Mouse (Mus musculus) adrenal gland, adult 8-10 months (tissue): ENCODE results near the gene Lta. TPM values are rescaled to one million over a fixed set of nuclear protein-coding genes. Genes with fewer than 3 reads are reported as not detected.

Experiments
- DNase-seq: peaks from one replicate; pipeline ENCODE4 v3.0.0; 2022
- total RNA-seq, 4 experiments: library from RNA; stranded (reverse); gene quantifications; 2 replicates each; pipeline ENCODE4 v1.2.4; 2022

Gene Lta
- total RNA-seq, 4 experiments from 2014 or later = 0.28 to 1.1 (median 0.63) TPM

DNA sequence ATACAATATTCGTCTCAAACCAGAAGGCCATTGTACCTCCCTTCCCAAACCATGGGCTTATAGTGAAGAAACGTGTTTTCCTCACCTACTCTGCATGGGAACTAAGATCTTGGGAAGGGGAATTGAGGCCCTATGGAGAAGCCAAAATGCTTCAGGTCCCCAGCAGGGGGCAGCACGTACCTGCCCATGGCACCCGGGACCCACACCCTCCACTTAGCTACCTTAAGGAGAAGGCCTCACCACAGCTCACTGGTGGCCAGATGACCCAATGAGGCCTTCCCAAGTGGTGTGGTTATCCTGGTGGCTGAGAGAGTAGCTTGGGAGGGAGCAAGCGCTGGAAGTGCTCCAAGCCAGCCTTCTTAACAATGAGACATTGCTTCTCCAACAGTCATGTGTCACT, 26.6 kb downstream of the Lta start:
- DNase-seq = peak; percentile 61

DNA sequence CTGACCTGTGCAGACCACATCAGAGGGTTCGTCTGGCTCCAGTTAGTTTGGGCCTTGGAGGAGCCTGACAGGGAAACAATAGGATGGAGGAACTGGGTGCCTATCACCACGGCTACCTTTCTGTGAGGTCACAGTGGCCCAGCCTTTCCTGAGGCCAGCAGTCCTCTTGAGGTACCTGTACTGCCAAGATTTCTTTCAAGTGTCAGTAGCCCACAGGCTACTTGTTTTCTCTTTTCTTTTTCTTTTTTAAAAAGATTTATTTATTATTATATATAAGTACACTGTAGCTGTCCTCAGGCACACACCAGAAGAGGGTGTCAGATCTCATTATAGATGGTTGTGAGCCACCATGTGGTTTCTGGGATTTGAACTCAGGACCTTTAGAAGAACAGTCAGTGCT, 29.2 kb downstream of the Lta start, which contains the start of gene Aif1:
Gene Aif1 (minus strand): TSS at position 101 of the 400 bp plus-strand sequence.
- DNase-seq = no peak

DNA sequence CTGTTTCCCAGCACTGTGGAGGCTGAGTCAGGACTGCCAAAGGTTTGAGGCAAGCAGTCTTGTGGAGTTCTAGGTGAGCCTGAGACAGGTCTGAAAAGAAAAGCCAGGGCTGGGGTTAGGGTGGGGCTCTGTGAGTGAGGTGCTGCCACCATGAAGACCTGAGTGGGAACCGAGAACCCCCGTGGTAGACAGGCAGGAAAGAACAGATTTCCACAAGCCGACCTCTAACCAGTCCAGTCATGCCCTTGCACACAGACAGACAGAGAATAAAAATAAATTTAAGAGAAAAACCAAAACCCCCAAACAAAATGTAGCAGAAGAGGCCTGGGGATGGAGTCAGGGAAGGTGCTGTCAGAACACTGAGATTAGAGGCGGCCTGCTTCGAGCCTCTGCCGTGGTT, 29.8 kb downstream of the Lta start:
- DNase-seq = no peak

DNA sequence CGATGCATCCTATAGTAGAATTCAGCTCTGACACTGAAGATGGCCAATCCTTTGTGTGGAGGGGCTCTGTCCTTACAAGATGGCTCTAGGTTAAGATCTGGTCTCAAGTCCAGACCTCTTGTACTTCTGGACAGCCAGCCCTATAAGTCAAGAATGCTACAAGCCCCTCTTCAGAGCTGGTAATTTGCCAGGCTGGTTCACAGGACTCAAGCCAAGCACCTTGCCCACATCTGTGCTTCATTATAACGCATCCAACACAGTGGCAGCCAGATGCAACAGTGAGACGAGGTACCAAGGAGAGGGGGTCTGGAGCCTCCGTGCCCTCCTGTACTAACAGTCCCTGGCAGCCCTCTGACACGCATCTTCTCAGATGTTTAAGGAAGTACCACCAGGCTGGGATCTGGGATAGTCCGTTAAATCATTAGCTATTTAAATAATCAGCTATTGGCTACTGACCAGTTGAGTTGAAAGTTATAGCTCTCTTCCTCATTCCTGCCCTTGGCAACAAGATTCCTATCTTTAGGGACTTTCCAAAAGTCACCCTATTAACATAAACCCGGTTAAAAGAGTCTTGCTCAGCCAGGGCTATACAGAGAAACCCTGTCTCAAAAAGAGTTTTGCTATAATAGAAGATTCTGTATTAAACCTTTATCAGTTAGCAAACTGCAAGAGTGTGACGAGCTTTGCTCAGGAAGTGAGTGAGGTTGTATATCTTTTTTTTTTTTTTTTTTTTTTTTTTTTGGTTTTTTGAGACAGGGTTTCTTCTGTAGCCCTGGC, 30.8 kb downstream of the Lta start:
- DNase-seq = no peak

GRCm38 (mm10) chr17:35173329-35173728, 31.8 kb downstream of the Lta start:
- no peak for DNase-seq

GRCm38 (mm10) chr17:35172445-35173234, 32.5 kb downstream of the Lta start:
- DNase-seq = no peak

GRCm38 (mm10) chr17:35168541-35169207, 36.5 kb downstream of the Lta start:
- no peak for DNase-seq

GRCm38 (mm10) chr17:35167794-35168193, 37.4 kb downstream of the Lta start:
- DNase-seq = no peak

DNA sequence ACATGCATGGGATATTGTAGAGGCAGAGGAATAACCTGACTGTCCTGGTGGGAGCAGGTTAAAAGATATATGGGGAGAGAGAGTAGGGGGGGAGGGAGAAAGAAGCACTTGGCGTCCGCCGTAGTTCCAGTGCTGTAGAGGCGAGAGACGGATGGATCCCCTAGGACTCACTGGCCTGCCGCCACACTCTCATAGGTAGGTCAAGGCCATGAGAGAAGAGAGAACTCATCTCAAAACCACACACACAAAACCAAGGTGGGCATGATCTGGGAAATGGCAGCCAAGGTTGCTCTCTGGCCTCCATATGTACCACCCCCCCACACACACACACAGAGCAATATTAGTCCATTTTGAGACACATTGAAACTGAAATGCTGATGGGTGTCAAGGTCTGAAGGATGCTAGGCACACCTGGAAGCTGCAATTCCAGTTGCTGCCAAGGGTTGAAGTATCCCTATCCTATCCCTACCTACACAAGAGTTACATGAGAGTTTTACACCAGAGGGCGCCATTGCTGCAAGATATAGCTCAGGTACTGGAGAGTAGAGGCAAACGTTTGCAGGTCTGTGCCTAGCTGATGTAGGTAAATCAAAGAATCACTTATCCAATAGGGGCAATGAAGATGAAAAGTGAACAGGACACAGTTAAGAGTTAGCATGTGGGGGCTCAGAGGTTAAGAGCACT, 38.7 kb downstream of the Lta start:
- DNase-seq = no peak

DNA sequence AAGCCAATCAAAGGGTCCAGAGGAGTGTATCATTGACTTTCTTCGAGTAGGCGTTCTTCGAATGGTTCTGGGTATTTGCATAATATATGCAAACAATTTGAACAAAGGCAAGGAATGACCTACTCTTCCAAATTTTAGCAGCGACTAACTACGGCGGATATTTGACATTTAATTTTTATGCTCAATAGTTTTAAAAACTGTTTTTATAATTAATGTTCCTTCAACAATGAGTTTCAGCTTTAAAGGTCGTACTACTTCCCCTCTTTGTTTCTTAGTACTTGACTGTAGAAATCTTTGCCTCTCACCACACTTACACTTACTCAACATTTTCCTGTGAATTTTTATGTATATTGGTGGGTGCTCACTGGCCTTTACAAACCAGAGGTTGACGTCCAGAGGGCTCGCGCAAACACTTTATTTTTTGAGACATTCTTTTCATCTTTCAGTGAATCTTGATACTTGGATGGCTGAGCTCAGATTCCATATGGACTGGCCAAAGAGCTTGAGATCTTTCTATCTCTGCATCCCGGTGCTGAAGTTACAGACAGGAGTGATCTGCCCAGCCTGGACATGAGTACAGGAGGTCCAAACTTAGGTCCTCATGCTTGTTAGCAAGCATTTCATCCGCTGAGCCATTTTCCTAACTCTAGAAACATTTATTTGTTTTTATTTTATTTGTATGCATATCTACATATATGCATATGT, 39.5 kb downstream of the Lta start:
- DNase-seq = no peak

DNA sequence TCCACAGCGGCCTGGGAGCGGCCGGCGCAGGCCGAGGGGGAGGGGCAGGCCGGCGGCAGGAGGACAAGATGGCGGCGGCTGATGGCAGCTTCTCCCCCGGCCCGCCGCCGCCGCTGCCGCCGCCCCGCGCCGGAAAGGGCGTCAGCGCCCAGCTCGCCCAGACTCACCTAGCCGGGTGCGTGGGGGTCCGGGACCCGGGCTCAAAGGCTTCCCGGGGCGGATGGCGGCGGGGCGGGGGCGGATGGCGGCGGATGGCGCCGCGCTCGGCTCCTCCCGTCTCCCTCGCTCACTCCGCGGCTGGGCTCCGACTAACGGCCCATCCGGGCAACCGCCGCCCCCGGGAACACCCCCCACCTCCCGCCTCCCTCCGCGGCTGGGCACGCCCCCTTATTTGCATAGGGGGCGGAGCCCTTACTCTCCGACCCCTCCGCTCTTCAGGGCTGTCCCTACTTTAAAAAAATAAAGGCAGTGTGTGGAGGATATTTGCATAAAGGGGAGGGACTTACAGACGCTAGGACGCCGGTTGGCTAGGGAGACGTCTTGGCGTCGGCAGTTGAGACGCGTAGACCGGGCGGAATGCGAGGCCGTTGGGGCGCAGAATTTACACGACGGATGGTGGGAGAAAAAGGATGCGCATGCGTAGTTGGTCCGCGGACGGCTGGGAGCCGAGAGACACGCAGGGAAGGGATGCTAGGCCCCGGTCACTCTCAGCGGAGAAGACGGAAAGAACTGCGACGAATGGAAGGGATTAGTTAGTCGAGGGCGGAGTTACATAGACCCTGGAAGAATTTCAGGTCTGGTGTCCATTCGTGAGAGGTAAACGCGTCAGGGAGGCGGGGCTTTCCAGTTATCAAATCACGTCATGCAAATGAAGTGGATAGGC, 40.3 kb downstream of the Lta start, which contains the start of gene Prrc2a:
Gene Prrc2a (minus strand): TSS at position 330 of the 883 bp plus-strand sequence.
- DNase-seq = peak; percentile 99

- DNase-seq = no peak
Observed at GRCm38 (mm10) chr17:35164218-35164567, 41.0 kb downstream of the Lta start.

- no peak for DNase-seq
Observed at GRCm38 (mm10) chr17:35163326-35164081, 41.6 kb downstream of the Lta start.

- no peak for DNase-seq
Observed at GRCm38 (mm10) chr17:35162730-35163129, 42.4 kb downstream of the Lta start.

- no peak for DNase-seq
Observed at GRCm38 (mm10) chr17:35162121-35162520, 43.0 kb downstream of the Lta start.

DNA sequence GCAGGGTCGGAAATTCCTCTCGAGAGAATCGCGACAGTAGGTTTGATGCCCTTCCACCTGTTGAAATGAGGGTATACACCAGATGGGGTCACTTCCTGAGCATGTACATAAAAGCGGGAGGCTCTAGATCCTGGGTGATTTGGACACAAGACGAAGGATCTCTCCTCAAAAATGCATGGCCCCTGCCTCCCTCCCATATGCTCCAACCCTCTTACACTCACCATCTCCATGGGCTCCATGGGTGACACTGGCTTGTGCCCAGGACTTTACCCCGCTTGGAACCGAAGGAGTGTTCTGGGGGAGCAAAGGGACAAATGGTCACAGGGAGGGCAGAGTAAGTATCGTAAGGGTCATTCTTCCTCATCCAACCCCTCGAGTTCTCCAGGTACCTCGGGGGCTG, 43.7 kb downstream of the Lta start:
- DNase-seq = no peak

DNA sequence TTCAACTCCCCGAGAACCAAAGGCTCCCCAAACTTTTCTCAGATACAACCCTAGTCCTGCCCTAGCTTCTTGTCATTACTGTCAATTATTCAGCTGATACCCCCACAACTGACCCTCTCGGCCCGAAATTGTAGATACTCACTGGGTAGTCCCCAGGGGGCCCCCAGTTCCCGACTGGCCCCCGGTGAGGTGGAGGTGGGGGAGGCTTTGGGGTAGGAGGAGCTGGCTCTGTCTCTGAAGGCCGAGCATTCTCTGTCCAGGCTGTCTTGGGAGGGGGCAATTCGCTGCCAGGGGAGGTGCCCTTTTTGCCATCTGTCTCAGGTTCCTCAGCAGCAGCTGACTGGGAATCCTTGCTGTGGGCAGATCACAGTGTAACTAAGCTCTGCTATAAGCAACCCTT, 45.5 kb downstream of the Lta start:
- no peak for DNase-seq

- DNase-seq = no peak
Observed at GRCm38 (mm10) chr17:35158850-35159593, 46.1 kb downstream of the Lta start.

DNA sequence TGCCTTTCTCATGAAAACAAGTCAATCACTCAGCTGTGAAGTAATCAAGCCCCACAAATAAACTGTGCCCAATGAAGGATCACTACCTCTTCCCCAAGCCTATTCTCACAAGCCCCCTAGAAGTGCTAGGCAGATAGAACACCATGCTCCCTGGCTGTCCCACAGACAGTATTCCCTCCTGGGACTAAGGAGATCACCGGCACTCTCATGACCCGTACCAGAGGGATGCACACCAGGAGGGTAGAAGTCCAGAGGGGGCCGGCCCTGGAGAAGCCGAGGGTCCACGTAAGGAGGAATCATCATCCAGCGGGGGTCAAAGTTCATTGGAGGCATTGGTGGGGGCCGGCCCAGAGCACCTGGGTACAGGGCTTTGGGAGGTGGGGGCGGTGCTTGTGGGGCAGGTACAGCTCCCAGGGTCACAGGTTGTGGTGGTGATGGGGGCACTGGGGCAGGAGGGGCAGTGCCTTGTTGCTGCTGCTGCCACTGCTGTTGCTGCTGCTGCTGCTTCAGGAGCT, 47.4 kb downstream of the Lta start:
- DNase-seq = no peak
